Mouse (Mus musculus): ENCODE data around the gene Mrps10.
"Not testable (repeated sequence)": the region's sequence is repeated elsewhere in the genome, so short reads cannot be mapped to it uniquely, and the experiment has no call there.

Gene Mrps10

GRCm38 (mm10) chr17:47368401-47369086, at the start of gene Mrps10:
Gene Mrps10 (plus strand): TSS chr17:47368887.
- DNase-seq (ENCODE audit: low read depth) = peak; percentile 91

- DNase-seq (ENCODE audit: low read depth) = no peak
Measured at GRCm38 (mm10) chr17:47318972-47319625, 49.6 kb upstream of the Mrps10 start.

DNA sequence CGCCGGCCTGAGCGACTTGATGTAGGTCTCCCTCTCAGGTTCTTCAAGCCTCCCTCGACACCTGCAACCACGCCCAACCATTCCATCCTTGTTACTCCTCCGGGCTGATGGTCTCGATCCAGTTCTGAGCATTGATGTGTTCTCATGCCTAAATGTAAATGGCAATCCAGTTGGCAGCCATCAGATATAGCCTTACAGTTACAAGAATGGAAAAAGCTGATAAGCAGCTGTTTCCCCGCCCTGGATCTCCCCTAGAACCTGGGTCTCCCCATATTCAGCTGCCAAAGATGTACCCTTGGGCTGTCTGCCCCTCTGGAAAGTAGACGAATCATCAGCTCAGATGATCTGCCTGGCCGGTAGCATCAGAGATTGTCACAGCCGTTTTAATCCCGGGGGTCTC, 48.9 kb upstream of the Mrps10 start:
- no peak for DNase-seq (ENCODE audit: low read depth)

DNA sequence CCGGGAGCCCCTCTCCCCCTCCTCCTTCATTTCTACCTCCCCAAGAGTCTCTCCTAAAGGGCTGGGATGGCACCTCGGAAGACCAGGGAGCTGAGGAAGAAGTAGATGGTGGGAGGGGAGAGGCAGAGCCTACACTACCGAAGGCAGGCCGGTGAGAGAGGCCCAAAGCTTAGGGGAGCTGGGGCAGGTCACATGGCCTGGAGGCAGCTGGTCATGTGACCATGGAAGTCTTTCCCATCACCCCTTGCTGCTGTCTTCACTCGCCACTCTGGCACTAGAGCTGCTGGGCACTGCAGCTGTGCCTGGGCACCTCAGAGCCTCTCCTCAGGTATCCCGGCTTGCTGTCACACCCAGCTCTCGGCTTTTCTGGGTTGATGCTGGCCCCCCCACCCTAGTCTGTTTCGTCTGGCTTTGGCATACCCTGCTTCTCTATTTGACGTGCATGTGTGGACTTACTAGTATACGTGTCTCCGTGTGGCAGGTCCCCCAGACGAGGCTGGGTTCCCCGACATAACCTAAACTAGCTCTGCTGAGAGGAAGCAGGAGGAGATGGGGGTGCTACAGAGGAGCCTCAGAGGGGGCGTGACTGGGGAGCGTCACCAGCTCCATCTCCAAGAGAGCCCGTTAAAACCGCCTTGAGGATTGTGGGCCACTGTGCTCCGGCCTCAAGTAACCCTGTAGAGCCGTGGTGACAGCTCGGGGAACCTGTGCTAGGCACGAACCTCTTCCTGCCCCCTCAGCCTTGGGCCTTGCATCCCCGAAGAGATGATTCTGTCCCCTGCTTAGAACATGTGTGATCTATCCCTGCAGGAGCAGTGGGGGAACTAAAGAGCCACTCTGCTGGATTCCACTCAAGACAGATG, 46.3 kb upstream of the Mrps10 start:
- DNase-seq (ENCODE audit: low read depth) = no peak

DNA sequence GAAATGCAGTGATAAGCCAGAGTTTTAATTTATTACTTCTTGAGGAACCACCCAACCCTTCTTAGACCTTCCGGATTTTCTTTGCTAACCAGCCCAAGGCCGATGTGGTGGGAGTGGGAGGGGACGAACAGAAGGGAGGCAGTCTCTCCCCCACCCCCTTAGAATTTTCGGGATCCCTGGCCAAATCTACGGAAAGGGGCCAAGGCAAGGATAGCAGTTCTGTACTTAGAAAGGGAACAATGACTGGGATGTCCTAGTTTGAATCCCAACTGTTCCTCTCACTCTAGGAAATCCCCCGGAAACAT, 45.7 kb upstream of the Mrps10 start:
- DNase-seq (ENCODE audit: low read depth) = no peak

GRCm38 (mm10) chr17:47327559-47327958, 41.1 kb upstream of the Mrps10 start:
- DNase-seq (ENCODE audit: low read depth) = no peak

GRCm38 (mm10) chr17:47327969-47328368, 40.7 kb upstream of the Mrps10 start:
- DNase-seq (ENCODE audit: low read depth) = peak; percentile 26

GRCm38 (mm10) chr17:47328552-47329343, 39.9 kb upstream of the Mrps10 start:
- no peak for DNase-seq (ENCODE audit: low read depth)

DNA sequence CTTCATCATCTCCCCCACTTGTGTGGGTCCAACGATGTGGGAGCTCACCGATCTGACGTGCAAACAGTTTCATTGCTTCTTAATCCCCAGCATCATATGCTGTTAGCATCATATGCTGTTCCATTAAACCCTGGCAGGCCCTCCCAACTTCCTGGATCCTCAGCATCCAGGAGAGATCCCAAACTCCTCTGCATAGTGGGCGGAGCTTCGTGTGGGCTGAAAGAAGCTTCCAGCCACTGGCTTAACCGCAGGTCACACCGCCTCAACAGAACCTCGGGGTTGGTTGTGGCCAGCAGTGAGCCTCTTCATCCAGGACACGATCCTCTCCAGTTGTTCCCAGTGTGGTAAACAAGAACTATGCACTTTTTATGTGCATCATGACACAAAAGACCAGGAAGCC, 38.1 kb upstream of the Mrps10 start:
- no peak for DNase-seq (ENCODE audit: low read depth)

DNA sequence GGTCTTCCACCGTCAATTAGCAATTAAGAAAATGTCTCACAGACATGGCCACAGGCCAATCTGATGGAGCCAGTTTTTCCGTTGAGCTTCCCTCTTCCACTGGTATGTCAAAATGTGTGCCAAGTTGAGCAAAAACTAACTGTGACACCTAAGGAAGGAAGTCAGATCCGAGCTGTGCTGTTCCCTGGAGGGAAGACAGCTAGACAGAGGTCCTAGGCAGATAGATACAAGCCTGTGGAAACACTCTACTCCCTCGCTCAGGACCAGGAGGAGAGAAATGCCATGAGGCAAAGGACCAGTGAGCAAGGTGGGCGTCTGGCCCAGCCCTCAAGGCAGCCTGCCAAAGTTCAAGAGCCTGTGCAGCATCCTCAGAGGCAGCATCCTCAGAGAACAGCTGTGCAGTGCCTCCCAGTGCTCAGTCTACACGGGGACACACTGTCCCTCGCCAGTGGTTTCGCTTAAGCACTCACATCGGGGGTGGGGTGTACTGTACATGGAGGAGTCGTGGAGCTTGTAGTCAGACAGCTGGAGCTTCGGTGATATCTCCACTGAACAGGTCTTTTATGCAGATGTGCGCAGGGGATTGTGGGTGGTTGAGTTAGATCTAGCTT, 36.6 kb upstream of the Mrps10 start:
- peak; percentile 6 for DNase-seq (ENCODE audit: low read depth)

- not testable (repeated sequence) for DNase-seq (ENCODE audit: low read depth)
Measured at GRCm38 (mm10) chr17:47332664-47333063, 36.0 kb upstream of the Mrps10 start.

GRCm38 (mm10) chr17:47333409-47333808, 35.3 kb upstream of the Mrps10 start:
- no peak for DNase-seq (ENCODE audit: low read depth)

GRCm38 (mm10) chr17:47343121-47343520, 25.6 kb upstream of the Mrps10 start:
- no peak for DNase-seq (ENCODE audit: low read depth)

GRCm38 (mm10) chr17:47349721-47350319, 18.9 kb upstream of the Mrps10 start:
- no peak for DNase-seq (ENCODE audit: low read depth)

DNA sequence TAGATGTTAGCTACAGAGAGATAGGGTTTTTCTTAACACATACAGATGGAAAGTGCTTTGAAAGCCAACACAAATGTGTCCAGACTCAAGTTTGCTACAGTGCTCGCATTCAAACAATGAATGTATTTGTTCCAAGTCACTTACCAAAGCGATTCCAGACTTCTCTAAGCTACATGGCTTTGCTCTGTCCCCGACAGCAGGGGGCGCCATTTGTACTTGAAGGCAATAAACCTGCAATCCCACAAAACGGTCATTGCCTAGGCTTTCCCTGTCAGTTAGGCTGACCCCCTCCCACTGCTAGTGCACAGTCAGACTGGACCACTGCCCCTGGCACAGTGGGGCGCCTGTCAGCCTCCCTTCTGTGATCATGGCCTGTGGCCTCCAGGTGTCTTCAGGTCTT, 8.7 kb upstream of the Mrps10 start:
- peak; percentile 70 for DNase-seq (ENCODE audit: low read depth)

DNA sequence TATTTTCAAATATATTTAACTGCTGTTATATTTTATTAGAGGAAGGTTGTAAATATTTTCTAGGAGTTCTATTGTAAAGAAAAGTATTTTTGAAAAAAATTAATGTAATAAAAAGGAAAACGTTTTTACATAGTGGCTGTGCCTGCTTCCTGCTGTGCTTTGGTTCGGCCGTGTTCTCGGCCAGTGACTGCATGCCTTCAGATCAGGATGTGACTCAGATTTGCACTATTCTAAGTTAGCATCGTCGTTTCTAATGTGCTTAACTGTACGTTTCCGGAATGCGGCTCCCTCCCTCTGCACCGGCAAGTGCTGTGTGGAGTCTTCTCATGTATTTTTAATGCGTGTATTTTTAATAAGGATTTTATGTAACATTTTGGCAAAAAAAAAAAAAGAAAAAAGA, 7.3 kb upstream of the Mrps10 start:
- no peak for DNase-seq (ENCODE audit: low read depth)

GRCm38 (mm10) chr17:47369087-47369443, 378 bp downstream of the Mrps10 start:
- no peak for DNase-seq (ENCODE audit: low read depth)

GRCm38 (mm10) chr17:47371451-47371850, 2.8 kb downstream of the Mrps10 start:
- peak; percentile 86 for DNase-seq (ENCODE audit: low read depth)

DNA sequence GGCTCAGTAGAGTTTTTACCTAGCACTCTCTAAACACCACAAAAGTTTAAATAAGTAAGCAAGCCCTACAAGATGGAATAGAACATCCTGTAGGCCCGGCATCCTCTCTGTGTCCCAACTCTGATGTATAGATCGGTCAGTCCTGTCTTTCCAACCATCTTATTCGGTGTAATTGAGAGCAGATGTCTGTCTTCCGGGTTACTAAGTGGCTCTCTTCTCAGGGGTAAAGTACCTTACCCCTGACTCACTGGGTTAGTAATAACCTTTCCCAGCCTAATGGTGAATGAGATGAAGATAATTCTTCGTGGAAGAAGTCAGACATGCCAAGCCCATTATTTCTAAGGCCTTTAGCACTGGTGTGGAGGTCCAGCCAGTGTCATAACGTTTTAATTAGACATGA, 5.3 kb downstream of the Mrps10 start:
- no peak for DNase-seq (ENCODE audit: low read depth)

- DNase-seq (ENCODE audit: low read depth) = no peak
Measured at GRCm38 (mm10) chr17:47376779-47377280, 8.1 kb downstream of the Mrps10 start.

GRCm38 (mm10) chr17:47378133-47378532, 9.4 kb downstream of the Mrps10 start:
- no peak for DNase-seq (ENCODE audit: low read depth)
